Mouse (Mus musculus): Measurements from ENCODE around the gene Zmynd8. TPM values are rescaled to one million over a fixed set of nuclear protein-coding genes. Genes with fewer than 3 reads are reported as not detected.

Zmynd8 gene
- polyA plus RNA-seq, 1 experiment, result 75.2 TPM

- Histone ChIP-seq H3K4me1 (ENCODE audit: control insufficient read depth, insufficient read depth, low read length) (no peaks in the 10 kb centered on the region), H3K27ac (ENCODE audit: control insufficient read depth, insufficient read depth, low read depth, low read length, poor library complexity) (no peak overlapping the region), H3K4me3 (replicated peaks; ENCODE audit: control insufficient read depth, low read depth, low read length) (no peak overlapping the region)
- TF ChIP-seq POLR2A (IDR thresholded peaks at IDR 0.05; ENCODE audit: borderline replicate concordance, control insufficient read depth, low read depth, low read length), result no peak
- no peak for TF ChIP-seq CTCF (IDR thresholded peaks at IDR 0.05; ENCODE audit: control insufficient read depth, insufficient read depth, low read length)
Measured at GRCm38 (mm10) chr2:165909731-165910130, 10.9 kb upstream of the Zmynd8 start.

GRCm38 (mm10) chr2:165907199-165907598 lies 8.4 kb upstream of the Zmynd8 start:
- 79% methylated on average over 8 of the region's 8 CpGs for WGBS
- no peaks in the 10 kb centered on the region for H3K4me1 ChIP-seq (ENCODE audit: control insufficient read depth, insufficient read depth, low read length)
- no peak for TF ChIP-seq CTCF (IDR thresholded peaks at IDR 0.05; ENCODE audit: control insufficient read depth, insufficient read depth, low read length)
- TF ChIP-seq POLR2A (IDR thresholded peaks at IDR 0.05; ENCODE audit: borderline replicate concordance, control insufficient read depth, low read depth, low read length), result no peak

GRCm38 (mm10) chr2:165906332-165906945 lies 7.6 kb upstream of the Zmynd8 start:
- 60% methylated on average over 15 of the region's 15 CpGs for WGBS
- peaks cover 1% of the 10 kb centered on the region; the same call in 1 of the 2 replicates for H3K4me1 ChIP-seq (ENCODE audit: control insufficient read depth, insufficient read depth, low read length)
- no peak for TF ChIP-seq CTCF (IDR thresholded peaks at IDR 0.05; ENCODE audit: control insufficient read depth, insufficient read depth, low read length)
- no peak for TF ChIP-seq POLR2A (IDR thresholded peaks at IDR 0.05; ENCODE audit: borderline replicate concordance, control insufficient read depth, low read depth, low read length)
- H3K4me3 ChIP-seq (replicated peaks; ENCODE audit: control insufficient read depth, low read depth, low read length), result no peak overlapping the region
- no peak overlapping the region; the same call in 1 of the 2 replicates for H3K27ac ChIP-seq (ENCODE audit: control insufficient read depth, insufficient read depth, low read depth, low read length, poor library complexity)

More at GRCm38 (mm10) chr2:165907199-165907598, 8.4 kb upstream of the Zmynd8 start:
- H3K27ac ChIP-seq (ENCODE audit: control insufficient read depth, insufficient read depth, low read depth, low read length, poor library complexity), result no peak overlapping the region
- H3K4me3 ChIP-seq (replicated peaks; ENCODE audit: control insufficient read depth, low read depth, low read length), result no peak overlapping the region

- Histone ChIP-seq H3K4me1 (ENCODE audit: control insufficient read depth, insufficient read depth, low read length) (peaks cover 1% of the 10 kb centered on the region; the same call in 1 of the 2 replicates), H3K4me3 (replicated peaks; ENCODE audit: control insufficient read depth, low read depth, low read length) (no peak overlapping the region), H3K27ac (ENCODE audit: control insufficient read depth, insufficient read depth, low read depth, low read length, poor library complexity) (peak overlapping the region; percentile 28; the same call in 1 of the 2 replicates)
- WGBS, result 51% methylated on average over 3 of the region's 3 CpGs
- TF ChIP-seq CTCF (IDR thresholded peaks at IDR 0.05; ENCODE audit: control insufficient read depth, insufficient read depth, low read length) (no peak), POLR2A (IDR thresholded peaks at IDR 0.05; ENCODE audit: borderline replicate concordance, control insufficient read depth, low read depth, low read length) (no peak)
Measured at GRCm38 (mm10) chr2:165901127-165901384, 2.2 kb upstream of the Zmynd8 start.

- peak overlapping the region; percentile 28; the same call in 1 of the 2 replicates for H3K27ac ChIP-seq (ENCODE audit: control insufficient read depth, insufficient read depth, low read depth, low read length, poor library complexity)
- no peak overlapping the region for H3K4me3 ChIP-seq (replicated peaks; ENCODE audit: control insufficient read depth, low read depth, low read length)
- TF ChIP-seq POLR2A (IDR thresholded peaks at IDR 0.05; ENCODE audit: borderline replicate concordance, control insufficient read depth, low read depth, low read length) (no peak), CTCF (IDR thresholded peaks at IDR 0.05; ENCODE audit: control insufficient read depth, insufficient read depth, low read length) (no peak)
- WGBS, result 53% methylated on average over 23 of the region's 23 CpGs
- peaks cover 1% of the 10 kb centered on the region; the same call in 1 of the 2 replicates for H3K4me1 ChIP-seq (ENCODE audit: control insufficient read depth, insufficient read depth, low read length)
Measured at GRCm38 (mm10) chr2:165900351-165901126, 1.7 kb upstream of the Zmynd8 start.

- WGBS, result 32% methylated on average over 3 of the region's 3 CpGs
- no peak overlapping the region for H3K27ac ChIP-seq (ENCODE audit: control insufficient read depth, insufficient read depth, low read depth, low read length, poor library complexity)
- H3K4me1 ChIP-seq (ENCODE audit: control insufficient read depth, insufficient read depth, low read length), result peaks cover 1% of the 10 kb centered on the region; the same call in 1 of the 2 replicates
- TF ChIP-seq POLR2A (IDR thresholded peaks at IDR 0.05; ENCODE audit: borderline replicate concordance, control insufficient read depth, low read depth, low read length) (no peak), CTCF (IDR thresholded peaks at IDR 0.05; ENCODE audit: control insufficient read depth, insufficient read depth, low read length) (no peak)
- no peak overlapping the region for H3K4me3 ChIP-seq (replicated peaks; ENCODE audit: control insufficient read depth, low read depth, low read length)
Measured at GRCm38 (mm10) chr2:165899923-165900322, 1.1 kb upstream of the Zmynd8 start.

DNA sequence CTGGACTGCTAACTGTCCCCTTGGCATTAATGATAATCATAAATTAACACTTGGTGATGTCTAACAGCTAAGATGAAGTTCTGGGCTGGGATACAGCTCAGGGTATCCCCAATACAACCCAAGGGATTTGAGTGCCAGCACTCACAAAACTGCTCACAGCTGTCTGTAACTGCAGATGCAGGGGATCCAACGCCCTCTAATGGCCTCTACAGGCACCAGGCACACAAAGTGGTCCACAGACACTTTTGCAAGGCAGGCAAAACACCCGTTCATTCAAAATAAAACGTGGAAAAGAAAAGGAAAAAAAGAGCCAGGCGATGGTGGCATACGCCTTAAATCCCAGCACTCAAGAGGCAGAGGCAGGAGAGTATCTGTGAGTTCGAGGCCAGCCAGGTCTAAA lies 658 bp upstream of the Zmynd8 start:
- H3K4me3 ChIP-seq (replicated peaks; ENCODE audit: control insufficient read depth, low read depth, low read length), result no peak overlapping the region
- TF ChIP-seq POLR2A (IDR thresholded peaks at IDR 0.05; ENCODE audit: borderline replicate concordance, control insufficient read depth, low read depth, low read length), result no peak
- peak; percentile 18; the same call in 1 of the 2 replicates for TF ChIP-seq CTCF (IDR thresholded peaks at IDR 0.05; ENCODE audit: control insufficient read depth, insufficient read depth, low read length)
- WGBS, result 85% methylated on average over 6 of the region's 6 CpGs
- peaks cover 1% of the 10 kb centered on the region; the same call in 1 of the 2 replicates for H3K4me1 ChIP-seq (ENCODE audit: control insufficient read depth, insufficient read depth, low read length)
- no peak overlapping the region for H3K27ac ChIP-seq (ENCODE audit: control insufficient read depth, insufficient read depth, low read depth, low read length, poor library complexity)

GRCm38 (mm10) chr2:165896171-165896570 lies 2.6 kb downstream of the Zmynd8 start:
- Histone ChIP-seq H3K4me1 (ENCODE audit: control insufficient read depth, insufficient read depth, low read length) (peaks cover 2% of the 10 kb centered on the region; the same call in 1 of the 2 replicates), H3K27ac (ENCODE audit: control insufficient read depth, insufficient read depth, low read depth, low read length, poor library complexity) (no peak overlapping the region), H3K4me3 (replicated peaks; ENCODE audit: control insufficient read depth, low read depth, low read length) (no peak overlapping the region)
- 68% methylated on average over 13 of the region's 13 CpGs for WGBS
- no peak for TF ChIP-seq POLR2A (IDR thresholded peaks at IDR 0.05; ENCODE audit: borderline replicate concordance, control insufficient read depth, low read depth, low read length)
- no peak for TF ChIP-seq CTCF (IDR thresholded peaks at IDR 0.05; ENCODE audit: control insufficient read depth, insufficient read depth, low read length)

Data from bone marrow, adult 2 months (tissue).